Mouse (Mus musculus) spleen, adult 18-20 months (tissue): Measurements from ENCODE around the gene Gm35134.
"Not testable (repeated sequence)": the region's sequence is repeated elsewhere in the genome, so short reads cannot be mapped to it uniquely, and the experiment has no call there.

Experiments used
- DNase-seq, 2 experiments: peaks; one replicate each; pipeline ENCODE4 v3.0.0; 2022; ENCODE audit warnings: mixed read lengths in 2 of 2

The Gm35134 gene

DNA sequence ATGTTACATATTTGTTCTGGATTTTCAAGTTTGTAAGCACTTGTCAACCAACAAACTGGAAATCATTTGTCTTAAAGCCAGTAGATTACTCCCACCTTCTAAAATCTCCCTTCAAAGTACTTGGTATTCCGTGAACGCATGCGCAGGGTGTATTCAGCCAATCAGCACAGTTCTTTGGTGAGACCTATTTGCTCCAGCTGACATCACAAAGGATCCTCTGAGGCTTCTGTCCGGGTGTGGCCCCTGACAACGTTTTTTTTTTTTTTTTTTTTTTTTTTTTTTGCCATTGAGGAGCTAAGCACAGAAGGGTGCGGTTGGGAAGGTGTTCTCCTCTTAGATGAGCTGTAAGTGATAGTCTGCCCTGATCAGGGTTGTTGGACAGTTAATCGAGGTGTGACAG lies at the start of gene Gm35134:
TSS of gene Gm35134 (plus strand) at position 301 of the 400 bp plus-strand sequence.
- not testable (repeated sequence) for DNase-seq
